In the genomic region with DNA sequence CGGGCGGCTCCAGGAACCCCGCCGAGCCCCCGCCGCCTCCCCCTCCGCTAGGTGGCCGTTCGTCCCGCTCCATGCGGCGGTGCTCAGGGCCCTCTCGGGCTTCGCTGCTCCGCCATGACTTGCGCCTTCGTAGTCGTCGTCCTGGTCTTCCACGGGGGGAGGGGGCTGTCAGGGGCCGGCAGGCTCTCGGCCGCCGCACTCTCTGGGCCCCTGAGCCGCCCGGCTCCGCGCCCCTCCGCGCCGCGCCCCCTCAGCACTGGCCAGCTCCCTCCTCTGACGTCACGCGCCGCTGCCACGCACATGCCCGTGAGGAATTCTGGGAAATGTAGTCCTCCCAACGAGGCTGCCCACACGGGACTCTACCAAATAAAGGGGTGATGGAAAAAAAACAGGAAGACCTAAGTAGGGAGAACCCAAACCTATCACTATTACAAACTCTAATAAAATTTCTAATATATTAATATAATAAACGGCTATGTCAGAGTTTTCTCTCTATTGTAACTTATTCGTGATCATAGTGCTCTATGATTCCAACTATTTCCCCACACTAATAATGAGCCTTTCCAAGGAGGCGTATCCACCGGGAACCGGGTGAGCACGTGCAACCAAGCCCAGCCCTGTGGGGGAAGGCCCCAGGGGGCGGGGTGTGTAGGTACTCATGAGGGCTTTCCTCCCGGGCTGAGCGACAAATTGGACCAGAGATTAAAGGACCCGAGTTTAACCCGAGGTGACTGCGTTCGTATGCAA, we compare ENCODE assay signal across 7 mouse cellular contexts. TPM values are rescaled to one million over a fixed set of nuclear protein-coding genes. Genes with fewer than 3 reads are reported as not detected.
DNase-seq lines count a peak whose midpoint lies in the region; ATAC-seq lines count a peak whose summit lies in the region.

No protein-coding gene starts in this region.

- peaks cover 9% of the 10 kb centered on the region; the same call in 1 of the 2 replicates for H3K4me1 ChIP-seq in intestine, embryonic 16.5 days (ENCODE audit: control insufficient read depth, insufficient read depth, low read length)
- peaks cover 10% of the 10 kb centered on the region for H3K4me1 ChIP-seq in midbrain, embryonic 11.5 days (ENCODE audit: control insufficient read depth, insufficient read depth, low read length)

- peak overlapping the region; percentile 91 for H3K4me2 ChIP-seq in intestine, embryonic 16.5 days (ENCODE audit: low read depth, low read length)
- peak overlapping the region; percentile 85 for H3K4me2 ChIP-seq in midbrain, embryonic 11.5 days

- H3K27ac ChIP-seq in intestine, embryonic 16.5 days (ENCODE audit: low read length) = peak overlapping the region; percentile 91
- peak overlapping the region; percentile 48 for H3K27ac ChIP-seq in midbrain, embryonic 11.5 days (ENCODE audit: low read depth, low read length)

- under 1% methylated on average over 51 of the region's 53 CpGs for WGBS in intestine, embryonic 16.5 days
- WGBS in midbrain, embryonic 11.5 days = under 1% methylated on average over 47 of the region's 53 CpGs

- H3K9ac ChIP-seq in intestine, embryonic 16.5 days (ENCODE audit: low read depth, low read length) = peak overlapping the region; percentile 80
- H3K9ac ChIP-seq in midbrain, embryonic 11.5 days (ENCODE audit: low read length) = peak overlapping the region; percentile 74

- ATAC-seq in intestine, embryonic 16.5 days = peak; percentile 94
- ATAC-seq in midbrain, embryonic 11.5 days (ENCODE audit: low FRiP score) = peak; percentile 94

- no peaks in the 10 kb centered on the region for H3K9me3 ChIP-seq in intestine, embryonic 16.5 days (ENCODE audit: control insufficient read depth, low read length)
- H3K9me3 ChIP-seq in midbrain, embryonic 11.5 days (ENCODE audit: control insufficient read depth, low read length) = no peaks in the 10 kb centered on the region

- no peaks in the 10 kb centered on the region for H3K36me3 ChIP-seq in intestine, embryonic 16.5 days (ENCODE audit: control insufficient read depth, insufficient read depth, low read length)
- no peaks in the 10 kb centered on the region for H3K36me3 ChIP-seq in midbrain, embryonic 11.5 days (ENCODE audit: control insufficient read depth, insufficient read depth, low read length)

- intact Hi-C loops in gastrocnemius, postnatal 36 days (cut with DNase I) = loop anchor here (10.0 kb wide), 1 partner anchor 268 kb away; the partner anchor contains the start of gene Scai
- intact Hi-C loops in left cerebral cortex, postnatal 36 days (cut with DNase I) = loop anchor here (1.0 kb wide), 1 partner anchor 72 kb away; no protein-coding TSS in a partner anchor

- peak overlapping the region; percentile 89 for H3K4me3 ChIP-seq in intestine, embryonic 16.5 days (ENCODE audit: low read length)
- peak overlapping the region; percentile 92 for H3K4me3 ChIP-seq in midbrain, embryonic 11.5 days (ENCODE audit: low read depth, low read length)

- H3K27me3 ChIP-seq in intestine, embryonic 16.5 days (replicated peaks; ENCODE audit: control insufficient read depth, insufficient read depth, low read length) = no peaks in the 10 kb centered on the region
- H3K27me3 ChIP-seq in midbrain, embryonic 11.5 days (ENCODE audit: control insufficient read depth, insufficient read depth, low read length) = peaks cover 5% of the 10 kb centered on the region; the same call in 1 of the 2 replicates

- DNase-seq in adrenal gland, adult 2 months = peak; percentile 94
- DNase-seq in embryo, embryonic 11.5 days (ENCODE audit: low read depth, low spot score) = peak; percentile 94
- DNase-seq in gastrocnemius, postnatal 36 days = peak; percentile 86 to 88
- peak; percentile 91 to 92 for DNase-seq in left cerebral cortex, postnatal 36 days (ENCODE audit: low spot score in 2 of 2)
- peak; percentile 99 for DNase-seq in midbrain, embryonic 11.5 days (ENCODE audit: low spot score, missing footprints)
- DNase-seq in skeletal muscle tissue, adult 2 months (ENCODE audit: low read depth, low spot score) = peak; percentile 85

RNA-seq across cellular contexts. Expression of gene Nr6a1, which starts 1.2 kb away (rescaled TPM):
- total RNA-seq in adrenal gland, adult 2 months (2021) = 1 to 10 TPM; 5.1 to 6.4 TPM
- 2.7 TPM in 2 replicates for polyA plus RNA-seq in adrenal gland, adult 2 months (2012; rRNA removed)
- 1 to 10 TPM; 3.3 to 5.2 TPM for total RNA-seq in gastrocnemius, postnatal 36 days (2021)
- polyA plus RNA-seq in intestine, embryonic 16.5 days (2015; fragmentation: Nextera tagmentation; extraction: Ambion mirVana) = 1.4 and 1.7 TPM in 2 replicates
- 1 to 10 TPM; 8.8 to 9.5 TPM for total RNA-seq in left cerebral cortex, postnatal 36 days (2021)
- polyA plus RNA-seq in midbrain, embryonic 11.5 days (2014; fragmentation: Nextera tagmentation; extraction: Ambion mirVana) = 4.4 and 5.2 TPM in 2 replicates

RNA-seq across cellular contexts. Expression of gene Olfml2a, which starts 5.5 kb away (rescaled TPM):
- total RNA-seq in adrenal gland, adult 2 months (2021) = 10 to 100 TPM in 1 of 2 experiments, 1 to 10 TPM in 1; 6.7 to 12.0 TPM
- 5.9 TPM in 2 replicates for polyA plus RNA-seq in adrenal gland, adult 2 months (2012; rRNA removed)
- 1 to 10 TPM; 5.3 to 6.1 TPM for total RNA-seq in gastrocnemius, postnatal 36 days (2021)
- polyA plus RNA-seq in intestine, embryonic 16.5 days (2015; fragmentation: Nextera tagmentation; extraction: Ambion mirVana) = 1.8 and 2.1 TPM in 2 replicates
- total RNA-seq in left cerebral cortex, postnatal 36 days (2021) = 1 to 10 TPM; 2.0 to 2.1 TPM
- polyA plus RNA-seq in midbrain, embryonic 11.5 days (2014; fragmentation: Nextera tagmentation; extraction: Ambion mirVana) = 1.9 and 2.2 TPM in 2 replicates

Comparison
In these comparisons a context has a peak if more than half of its experiments do, and no peak if none do; other contexts are left out.
1. Peak in every context shown above with its lines: DNase-seq, ATAC-seq, H3K4me3 ChIP-seq and H3K27ac ChIP-seq.